Mouse (Mus musculus) spleen, postnatal 10 days (tissue): ENCODE results near the gene Tbck.

ENCODE experiments used
- DNase-seq, 2 experiments: peaks; one replicate each; pipeline ENCODE4 v3.0.0; 2021 to 2022; ENCODE audit warnings: low spot score in 2 of 2

The Tbck gene

DNA sequence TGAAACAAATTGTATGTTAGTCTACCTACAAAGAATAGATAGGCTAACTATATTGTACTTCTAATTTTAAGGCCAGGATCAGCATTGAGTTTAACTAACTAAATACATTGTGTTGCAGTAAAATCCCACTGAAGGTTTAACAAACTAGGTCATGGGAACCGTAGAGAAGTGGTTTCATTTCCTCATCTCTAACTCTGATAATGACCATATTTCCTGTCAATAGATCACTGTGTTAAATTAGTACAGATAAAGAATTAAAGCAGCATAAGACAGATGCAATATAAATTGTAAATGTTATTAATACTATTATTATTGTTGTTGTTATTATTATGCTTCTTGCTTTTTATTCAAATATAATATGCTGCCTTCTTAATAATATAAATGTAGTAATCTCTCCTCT, 72.3 kb downstream of the Tbck start:
- DNase-seq, result no peak

DNA sequence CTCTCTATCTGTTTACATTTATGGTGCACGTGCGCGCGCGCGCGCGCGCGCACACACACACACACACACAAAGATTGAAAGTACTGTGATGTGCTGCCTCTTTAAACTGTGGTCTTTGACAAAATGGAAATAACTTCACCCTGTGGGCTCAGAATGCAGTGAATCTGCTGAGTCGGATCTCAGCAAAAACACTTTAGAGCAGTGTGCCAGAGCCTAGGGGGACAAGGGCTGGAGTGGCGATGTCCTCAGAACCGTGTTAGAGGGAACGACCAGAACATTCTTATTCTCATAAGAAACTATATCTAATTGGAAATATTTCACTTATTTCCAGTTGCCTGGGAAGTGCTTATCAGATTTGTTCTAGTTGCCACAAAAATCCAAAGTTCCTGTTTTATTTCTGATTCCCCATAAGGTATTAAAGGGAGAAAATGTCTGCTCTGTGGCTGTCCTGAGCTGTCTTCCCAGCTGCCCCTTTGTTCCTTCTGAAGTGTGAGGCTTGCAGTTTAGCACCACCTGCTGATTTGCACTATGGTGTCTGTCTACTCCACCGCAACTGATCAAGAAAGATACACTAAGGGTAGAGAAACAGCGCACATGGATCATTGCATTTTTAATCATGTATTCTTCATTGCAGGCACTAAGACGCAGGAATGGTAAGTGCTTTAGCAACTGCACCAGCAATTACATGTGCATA, 82.2 kb downstream of the Tbck start:
- no peak for DNase-seq

DNA sequence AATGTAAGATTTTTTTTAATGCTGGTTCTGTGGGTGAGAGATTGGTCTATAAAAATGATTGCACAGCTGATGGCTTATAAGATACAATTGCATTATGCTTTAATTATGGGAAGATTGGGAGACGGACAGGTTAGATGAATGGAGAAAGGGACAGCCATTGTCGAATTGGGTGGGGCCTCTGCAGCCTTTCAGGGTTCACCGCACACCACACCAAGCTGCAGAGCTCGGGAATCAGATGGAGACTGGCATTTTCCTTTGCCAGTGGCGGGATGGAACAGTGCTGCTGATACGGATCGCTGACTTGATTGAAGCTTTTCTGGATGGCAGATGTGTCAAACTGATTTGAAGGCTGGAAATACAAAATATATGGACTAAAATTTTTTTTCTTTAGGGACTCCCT, 88.1 kb downstream of the Tbck start:
- DNase-seq, result no peak

DNA sequence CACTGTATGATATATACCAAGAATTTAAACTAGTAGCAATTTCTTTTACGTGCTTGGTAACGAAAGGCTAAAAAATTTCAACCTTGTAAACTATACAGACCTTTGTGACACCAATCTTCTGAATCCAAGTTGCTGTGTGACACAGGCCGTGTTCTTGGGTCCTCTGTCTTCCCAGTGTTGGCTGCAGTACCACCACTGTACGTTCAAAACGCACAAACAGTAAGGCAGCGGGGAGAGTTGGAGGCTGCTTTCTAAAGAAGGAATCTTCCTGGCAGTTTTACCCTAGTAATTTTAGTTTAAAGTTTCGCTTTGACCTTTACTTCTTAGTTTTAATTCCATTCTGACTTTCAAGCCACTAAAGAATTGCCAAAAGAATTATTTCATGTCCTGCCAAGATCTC, 92.7 kb downstream of the Tbck start:
- no peak for DNase-seq

DNA sequence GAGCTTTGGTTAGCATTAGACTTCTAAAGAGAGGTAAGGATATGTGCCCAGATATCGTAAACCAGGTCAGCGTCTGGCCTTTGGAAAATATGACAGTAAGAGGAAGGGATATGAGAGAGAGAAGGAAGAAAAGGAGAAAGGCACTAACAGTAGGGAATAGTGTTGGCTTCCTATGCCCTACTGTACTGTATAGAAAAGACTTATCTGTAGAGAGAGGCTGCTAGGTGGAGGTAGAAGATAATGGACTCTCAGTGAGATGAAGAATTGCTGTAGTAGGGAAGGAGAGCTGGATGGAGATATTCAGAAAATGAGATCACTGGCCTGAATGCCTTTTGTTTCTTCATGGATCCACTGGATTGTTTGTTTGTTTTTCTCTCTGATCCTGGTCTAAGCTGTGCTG, 97.2 kb downstream of the Tbck start:
- DNase-seq, result no peak

DNA sequence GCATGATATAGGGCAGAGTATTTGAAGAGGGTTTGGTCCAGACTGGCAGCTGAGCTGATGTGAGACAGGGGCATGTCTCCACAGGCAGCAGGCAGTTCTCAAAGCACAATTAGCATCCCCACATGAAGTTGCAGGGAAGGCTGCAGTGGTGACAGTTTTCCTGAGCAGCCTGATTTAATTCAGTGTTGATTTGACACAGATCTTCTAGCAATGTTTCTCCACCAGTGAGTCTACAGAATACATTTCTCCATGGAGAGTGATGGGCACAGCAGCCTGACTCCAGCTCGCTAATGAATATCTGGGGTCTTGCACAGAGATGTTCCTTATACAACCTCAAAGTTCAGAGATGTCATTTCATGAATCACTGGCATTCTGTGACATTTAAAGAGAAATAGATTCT, 99.1 kb downstream of the Tbck start:
- DNase-seq, result no peak

DNA sequence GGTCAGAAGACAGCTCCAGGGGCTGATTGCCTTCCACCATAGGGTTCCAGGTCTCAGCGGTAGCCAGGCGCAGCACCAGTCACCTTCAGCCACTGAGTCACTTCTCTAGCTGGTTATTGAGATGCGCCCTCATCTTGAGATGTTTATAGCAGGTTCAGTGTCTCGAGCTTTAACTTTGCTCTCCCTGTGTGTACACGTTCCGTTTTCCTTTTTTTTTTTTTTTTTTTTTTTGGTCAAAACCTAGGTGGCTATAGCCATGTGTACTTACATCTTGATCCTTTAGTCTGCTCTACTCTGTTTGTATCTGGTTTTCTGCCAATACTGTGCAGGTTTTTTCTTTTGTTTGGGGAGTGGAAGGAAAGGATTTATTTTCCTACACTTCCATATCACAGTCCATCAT, 100.8 kb downstream of the Tbck start:
- DNase-seq, result no peak

DNA sequence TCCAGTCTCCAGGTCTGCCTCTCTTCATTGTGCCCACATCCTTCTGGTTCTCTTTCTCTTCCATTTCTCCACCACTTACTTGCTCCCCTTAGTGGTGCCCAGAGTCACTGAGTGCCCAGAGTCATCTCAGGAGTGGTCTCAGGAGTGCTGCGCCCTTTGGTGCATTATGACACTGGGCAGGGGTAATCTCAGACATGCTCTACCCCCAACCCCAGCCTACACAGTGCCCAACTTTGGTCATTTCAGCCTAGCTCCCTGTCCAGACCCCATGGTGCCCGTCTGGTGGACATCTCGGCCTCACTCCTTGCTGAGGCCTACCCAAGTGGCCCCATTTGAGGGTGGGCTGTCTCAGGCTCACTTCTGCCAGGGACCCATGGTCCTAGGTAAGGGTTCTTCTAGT, 102.7 kb downstream of the Tbck start:
- no peak for DNase-seq

DNA sequence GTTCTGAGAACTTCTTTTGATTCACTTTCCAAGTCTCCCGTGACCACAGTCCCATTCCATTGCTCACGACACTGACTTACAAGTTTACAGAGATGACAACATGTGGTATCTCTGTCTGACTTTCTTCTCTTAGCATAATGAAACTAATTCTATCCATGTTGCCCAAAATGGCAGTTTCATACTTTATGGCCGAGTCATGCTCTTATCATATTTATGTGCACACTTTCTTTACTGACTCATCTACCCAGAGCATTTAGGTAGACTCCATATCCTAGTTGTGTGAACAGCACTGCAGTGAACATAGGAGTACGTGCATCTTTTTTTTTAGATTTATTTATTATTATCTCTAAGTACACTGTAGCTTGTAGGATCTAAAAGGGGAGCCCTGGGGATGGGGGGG, 103.8 kb downstream of the Tbck start:
- DNase-seq, result no peak

DNA sequence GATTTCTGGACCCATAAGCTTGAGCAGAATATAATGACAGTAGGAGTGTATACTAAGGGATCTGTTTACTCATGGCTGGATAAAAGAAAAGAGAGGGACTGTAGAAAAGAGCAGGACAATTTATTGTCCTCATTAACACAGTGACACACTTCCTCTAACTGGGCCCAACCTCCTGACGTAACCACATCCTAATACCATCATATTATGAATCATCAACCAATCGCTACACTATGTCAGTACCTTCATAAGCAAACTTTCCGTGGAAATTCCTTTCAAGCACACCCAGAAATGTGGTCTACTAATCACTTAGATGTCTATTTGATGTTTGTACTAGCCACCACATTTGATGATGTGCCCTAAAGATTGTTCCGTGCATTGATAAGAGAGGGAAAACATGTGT, 107.2 kb downstream of the Tbck start:
- DNase-seq, result no peak

DNA sequence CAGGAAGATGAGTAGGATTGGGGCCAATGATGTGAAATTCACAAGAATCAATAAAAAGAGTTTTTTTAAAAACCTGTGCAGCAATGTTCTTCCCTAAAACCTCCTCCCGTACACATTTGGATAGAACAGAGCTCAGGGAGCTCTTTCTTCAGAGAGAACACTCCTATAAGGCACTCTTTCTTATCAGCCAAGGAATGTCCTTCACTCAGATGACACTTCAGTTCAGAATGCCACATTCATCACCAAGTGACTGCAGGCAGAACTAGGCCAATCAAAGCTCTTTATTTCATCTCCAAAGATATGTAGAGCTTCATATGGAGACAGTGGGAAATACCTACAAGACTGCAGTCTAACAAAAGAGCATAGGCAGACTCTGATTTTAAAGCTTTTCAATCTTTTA, 116.3 kb downstream of the Tbck start:
- no peak for DNase-seq

DNA sequence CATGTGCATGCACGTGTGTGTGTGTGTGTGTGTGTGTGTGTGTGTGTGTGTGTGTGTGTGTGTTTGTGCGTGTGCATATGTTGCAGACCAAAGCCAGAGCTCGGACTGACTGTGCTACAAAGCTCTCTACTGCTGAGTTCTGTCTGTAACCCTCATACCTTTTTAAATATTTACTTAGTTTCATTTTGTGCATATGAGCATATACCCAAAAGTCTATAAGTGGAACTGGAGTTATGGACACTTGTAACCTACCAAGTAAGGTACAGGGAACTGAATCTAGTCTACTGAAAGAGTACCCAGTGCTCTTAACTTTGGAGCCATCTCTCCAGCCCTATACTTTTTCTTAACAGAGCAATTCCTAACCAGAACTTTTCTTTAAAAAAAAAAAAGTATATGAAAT, 118.0 kb downstream of the Tbck start:
- no peak for DNase-seq

DNA sequence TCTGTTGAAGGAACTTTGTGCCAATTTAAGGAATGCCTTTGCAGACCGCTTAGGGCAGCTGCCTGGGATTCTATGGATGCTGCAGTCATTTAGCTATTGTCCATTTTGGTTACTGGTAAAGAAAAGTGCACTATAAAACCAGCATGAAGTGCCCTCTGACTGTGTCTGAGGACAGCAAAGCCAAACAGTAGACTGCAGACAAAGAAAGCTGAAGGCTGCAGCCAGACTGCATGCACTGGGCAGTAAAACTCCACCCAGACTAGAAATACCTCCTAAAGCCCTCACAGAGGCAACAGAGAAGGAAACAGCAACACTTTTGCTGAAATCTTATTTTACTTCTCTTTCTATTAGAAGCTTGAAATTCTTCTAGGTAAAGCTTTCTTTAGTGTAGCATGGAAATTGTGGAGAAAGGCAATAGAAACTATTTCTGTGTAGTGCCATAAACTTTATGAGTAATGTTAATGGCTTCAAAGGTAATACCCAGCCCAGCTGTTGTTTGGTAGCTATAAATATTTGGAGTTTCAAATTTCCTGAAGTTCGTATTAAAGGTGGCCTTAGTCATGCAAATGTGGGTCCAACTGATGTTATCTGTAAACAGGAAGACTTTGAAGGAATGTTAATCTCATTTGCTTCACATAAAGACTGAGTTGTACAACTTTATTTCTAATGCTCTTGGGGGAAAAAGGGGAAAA, 124.1 kb downstream of the Tbck start:
- no peak for DNase-seq

DNA sequence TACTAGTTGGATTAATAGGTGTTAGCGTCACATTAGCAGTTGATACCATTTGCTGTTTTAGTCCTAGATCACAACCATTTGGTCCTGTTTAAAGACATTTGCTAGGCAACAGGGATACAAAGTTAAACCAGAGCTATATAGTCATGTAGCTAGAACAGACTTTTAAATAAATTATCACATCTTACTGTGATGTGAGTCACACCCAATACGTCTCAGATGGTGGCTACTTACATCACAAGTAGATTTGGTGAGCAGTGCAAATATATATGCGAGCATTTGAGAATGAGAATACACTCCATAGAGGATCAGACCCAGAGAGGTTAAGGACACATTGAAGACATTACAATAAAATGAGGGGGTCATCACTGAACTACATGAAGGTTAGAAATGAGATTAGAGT, 125.0 kb downstream of the Tbck start:
- DNase-seq, result no peak

DNA sequence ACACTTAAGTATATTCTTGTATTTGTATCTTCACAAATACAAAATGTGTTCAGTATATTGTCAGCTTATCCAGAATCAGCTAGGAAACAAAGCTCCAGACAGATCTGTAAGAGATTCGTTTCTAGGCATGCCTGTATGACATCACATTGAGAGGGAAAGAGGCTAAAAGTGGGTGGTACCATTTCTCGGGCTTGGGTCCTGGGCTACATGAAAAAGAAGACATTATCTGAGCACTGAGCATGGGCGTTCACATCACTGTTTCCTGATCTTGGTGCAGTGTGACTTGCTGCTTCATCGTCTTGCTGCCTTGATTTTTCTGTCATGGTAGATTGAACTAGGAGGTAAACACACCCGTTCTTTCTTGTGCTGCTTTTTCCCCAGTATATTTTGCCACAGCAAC, 127.8 kb downstream of the Tbck start:
- DNase-seq, result no peak

DNA sequence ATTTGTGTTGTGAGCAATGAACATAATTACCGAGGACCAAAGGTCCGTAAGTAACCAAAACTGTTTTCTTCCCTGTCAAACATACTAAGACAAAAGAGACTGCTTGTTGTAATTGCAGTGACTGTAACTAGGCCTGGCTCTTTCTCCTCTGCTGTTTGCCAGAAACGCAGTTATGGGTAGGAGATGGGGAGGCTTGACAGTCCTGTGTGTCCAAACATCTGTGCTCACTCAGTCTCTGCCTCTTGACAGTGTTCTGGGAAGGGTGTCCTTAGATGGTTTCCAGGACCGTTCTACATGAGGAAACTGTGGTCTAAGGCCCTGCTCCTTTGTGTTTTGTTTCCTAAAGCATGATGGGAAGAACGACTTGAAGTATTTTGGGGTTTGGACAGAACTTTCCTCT, 128.4 kb downstream of the Tbck start:
- no peak for DNase-seq

DNA sequence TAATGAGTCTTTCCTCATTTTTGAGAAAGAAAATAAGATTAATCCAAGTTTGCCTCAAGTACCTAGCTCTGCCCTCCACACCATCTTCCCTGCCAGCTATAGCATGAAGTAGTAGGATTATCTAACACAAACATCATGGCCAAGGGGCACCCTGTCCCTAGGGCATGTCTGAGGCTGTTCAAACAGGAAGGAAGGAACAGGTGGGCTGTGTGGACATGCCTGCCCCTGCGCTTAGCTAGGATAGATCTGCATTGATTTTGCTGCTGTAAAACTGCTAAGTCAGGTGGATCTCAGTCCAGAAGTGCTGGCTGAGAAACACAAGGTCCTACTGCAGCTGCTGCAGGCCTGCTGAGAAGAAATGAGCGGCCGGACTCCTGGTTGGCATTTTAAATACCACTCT, 129.2 kb downstream of the Tbck start:
- no peak for DNase-seq

DNA sequence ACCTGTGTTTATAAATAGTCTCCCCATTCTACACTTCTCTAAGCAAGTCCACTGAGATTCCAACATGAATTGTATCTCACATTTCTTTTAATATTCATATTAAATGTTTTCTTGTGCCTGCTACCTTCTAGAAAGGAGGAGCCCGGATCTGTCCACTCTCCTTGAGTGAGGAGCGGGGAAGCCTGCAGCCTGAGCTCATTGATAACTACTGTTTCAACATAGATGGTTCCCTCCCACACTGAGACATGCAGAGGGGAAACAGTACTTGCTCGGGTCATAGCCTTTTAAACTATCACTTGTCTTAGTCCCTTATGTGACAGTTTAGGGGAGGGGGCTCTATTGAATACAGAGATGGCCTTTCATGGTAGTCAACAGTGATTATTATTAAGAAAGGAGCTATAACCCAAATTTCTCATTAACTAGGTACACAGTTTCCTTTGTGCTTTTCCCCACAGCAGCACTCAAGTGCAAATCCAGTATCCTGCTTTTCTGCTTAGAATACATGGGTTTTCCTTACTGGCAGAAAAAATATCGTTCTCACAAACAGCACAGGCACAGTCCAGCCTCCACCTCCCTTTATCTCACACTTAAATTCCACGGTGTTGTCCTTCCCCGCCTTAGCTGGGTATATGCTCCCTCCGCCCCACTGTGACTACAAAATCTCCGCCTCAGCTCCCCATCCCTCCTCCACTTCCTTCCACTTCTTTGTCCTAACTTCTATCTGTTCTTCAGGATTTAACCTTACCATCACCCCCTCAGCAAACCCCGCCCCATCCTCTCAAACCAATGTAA, 130.0 kb downstream of the Tbck start:
- DNase-seq, result no peak

DNA sequence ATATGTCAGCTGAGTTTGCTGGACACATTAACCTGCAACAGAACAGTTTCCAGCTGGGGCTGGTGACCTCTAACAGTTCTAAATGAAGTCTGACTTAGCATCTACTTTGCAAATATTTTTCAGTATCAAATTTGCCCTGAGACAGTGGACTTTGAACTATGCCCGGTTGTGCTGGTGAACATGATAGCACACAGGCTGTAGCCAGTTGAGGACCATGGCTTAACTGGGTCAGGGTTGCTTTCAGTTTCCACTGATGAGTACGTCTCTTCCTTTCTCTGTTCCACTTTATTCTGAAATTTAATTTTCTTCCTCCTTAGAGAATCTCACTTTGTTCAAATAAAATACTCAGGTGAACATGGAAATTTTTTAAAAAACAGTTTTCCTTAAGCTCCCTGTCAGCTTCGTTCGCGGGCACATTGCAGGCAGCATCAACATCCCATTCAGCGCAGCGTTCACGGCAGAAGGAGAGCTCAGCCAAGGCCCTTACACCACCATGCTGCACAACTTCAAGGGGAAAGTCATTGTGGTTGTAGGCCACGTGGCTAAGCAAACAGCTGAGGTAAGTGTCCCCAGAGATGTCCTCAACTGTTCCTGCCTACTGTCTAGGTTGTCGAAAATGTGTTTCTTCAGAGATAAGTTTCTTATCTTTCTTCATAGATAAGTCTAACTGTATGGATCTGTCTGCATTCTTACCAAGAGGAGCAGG, 131.0 kb downstream of the Tbck start:
- DNase-seq, result no peak

DNA sequence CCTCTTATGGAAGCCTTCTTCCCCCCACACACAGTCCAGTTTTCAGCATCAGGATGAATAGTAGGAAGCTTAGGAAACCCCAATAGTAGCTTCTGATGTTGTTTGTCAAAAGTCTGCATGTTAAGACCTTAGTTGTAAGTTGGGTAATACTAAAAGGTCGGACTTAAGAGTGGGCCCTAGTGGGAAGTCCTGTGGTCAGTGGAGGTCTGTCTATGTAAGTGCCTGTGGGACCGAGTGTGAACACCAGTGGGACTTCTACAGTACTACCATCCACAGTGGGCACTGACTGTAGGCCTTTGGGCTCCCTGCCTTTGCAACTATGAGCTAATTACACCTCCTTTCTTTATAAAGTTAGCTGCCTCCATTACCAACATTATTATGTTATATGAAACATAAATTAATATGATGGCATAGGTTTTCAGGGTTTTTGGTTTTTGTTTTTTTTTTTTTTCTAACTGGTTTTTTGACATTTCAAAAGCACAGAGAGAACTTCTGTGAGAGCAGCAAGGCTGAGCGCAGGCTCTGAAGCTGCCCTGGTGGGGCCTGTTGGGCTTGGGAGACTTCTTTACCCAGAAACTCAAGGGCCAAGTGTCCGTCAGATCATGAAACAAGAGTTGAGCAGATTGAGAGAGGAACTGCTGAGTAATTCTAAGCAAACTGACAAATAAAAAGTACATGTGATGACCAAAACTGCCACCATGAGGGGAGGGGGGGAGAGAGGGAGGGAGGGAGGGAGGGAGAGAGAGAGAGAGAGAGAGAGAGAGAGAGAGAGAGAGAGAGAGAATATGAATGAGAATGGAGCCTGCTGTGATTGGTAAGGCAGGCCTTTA, 131.8 kb downstream of the Tbck start:
- no peak for DNase-seq

DNA sequence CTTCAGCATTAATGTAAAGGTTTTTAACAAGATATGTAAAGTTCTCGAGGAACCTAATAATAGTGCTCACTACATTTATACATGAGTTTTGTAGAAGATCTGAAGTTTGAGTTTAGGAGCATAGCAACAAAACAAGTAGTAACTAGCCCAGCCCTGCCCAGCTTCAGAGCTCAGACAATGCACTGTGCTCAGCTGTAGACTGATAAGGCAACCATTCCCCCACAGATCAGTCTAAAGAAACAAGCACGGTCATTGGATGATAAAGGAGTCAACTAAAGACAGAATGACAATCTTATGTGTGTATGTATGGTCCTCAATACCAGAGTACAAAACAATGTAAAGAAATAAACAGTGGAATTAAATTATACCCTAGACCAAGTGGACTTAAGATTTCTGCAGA, 135.5 kb downstream of the Tbck start:
- DNase-seq, result no peak
